17 mouse cellular contexts compared by ENCODE assay signal in genomic region chr2:75514171-75514570, GRCm38 (mm10).
"Had no signal": no experiment of that assay in that cellular context is flagged by ENCODE, and none has a peak within 500 bp of the region (broad histone marks: within the 10 kb centered on the region; RNA-seq: fewer than 3 reads in every experiment).

No protein-coding gene starts in this region.

- H3K4me2 ChIP-seq: kidney, embryonic 15.5 days; limb, embryonic 15.5 days; liver, embryonic 13.5 days; lung, embryonic 15.5 days; midbrain, embryonic 11.5 days; midbrain, embryonic 15.5 days; neural tube, embryonic 12.5 days; stomach, embryonic 15.5 days had no signal

- H3K9ac ChIP-seq: kidney, embryonic 15.5 days; limb, embryonic 15.5 days; liver, embryonic 13.5 days; liver, postnatal 0 days; lung, embryonic 15.5 days; midbrain, embryonic 15.5 days; neural tube, embryonic 12.5 days; stomach, embryonic 15.5 days had no signal

- H3K27me3 ChIP-seq: kidney, embryonic 15.5 days; liver, embryonic 13.5 days; midbrain, embryonic 15.5 days; neural tube, embryonic 12.5 days; stomach, embryonic 15.5 days had no signal

- H3K9me3 ChIP-seq: kidney, embryonic 15.5 days; limb, embryonic 15.5 days; liver, embryonic 13.5 days; lung, embryonic 15.5 days; megakaryocyte, embryonic 14.5 days; midbrain, embryonic 15.5 days; neural tube, embryonic 12.5 days; stomach, embryonic 15.5 days had no signal

- H3K36me3 ChIP-seq: kidney, embryonic 15.5 days; limb, embryonic 15.5 days; liver, embryonic 13.5 days; lung, embryonic 15.5 days; midbrain, embryonic 15.5 days; neural tube, embryonic 12.5 days; stomach, embryonic 15.5 days had no signal

- H3K27ac ChIP-seq: kidney, embryonic 15.5 days; limb, embryonic 15.5 days; liver, embryonic 13.5 days; lung, embryonic 15.5 days; macrophage; midbrain, embryonic 15.5 days; neural tube, embryonic 12.5 days; stomach, embryonic 15.5 days had no signal

- H3K4me1 ChIP-seq: liver, embryonic 13.5 days; lung, embryonic 15.5 days; megakaryocyte, embryonic 14.5 days; neural tube, embryonic 12.5 days; stomach, embryonic 15.5 days had no signal

- H3K4me3 ChIP-seq: kidney, embryonic 15.5 days; limb, embryonic 15.5 days; liver, embryonic 13.5 days; lung, embryonic 15.5 days; megakaryocyte, embryonic 14.5 days; midbrain, embryonic 15.5 days; neural tube, embryonic 12.5 days; stomach, embryonic 15.5 days had no signal

- ATAC-seq: liver, postnatal 0 days; midbrain, embryonic 15.5 days had no signal

- DNase-seq: kidney, adult 2 months; kidney, postnatal 25 days; liver, embryonic 13.5 days; liver, postnatal 0 days; lung, postnatal 14 days; retina, postnatal 1 day; thymus, adult 2 months; thymus, postnatal 25 days had no signal
